Mouse (Mus musculus): ENCODE measurements around the gene Cd93. TPM values are rescaled to one million over a fixed set of nuclear protein-coding genes. Genes with fewer than 3 reads are reported as not detected.
A peak's percentile ranks its signal among the peaks of the same experiment; 100 is the strongest.

Gene Cd93
- total RNA-seq, 2 experiments from 2014 or later: 3.2 to 5.1 TPM

DNA sequence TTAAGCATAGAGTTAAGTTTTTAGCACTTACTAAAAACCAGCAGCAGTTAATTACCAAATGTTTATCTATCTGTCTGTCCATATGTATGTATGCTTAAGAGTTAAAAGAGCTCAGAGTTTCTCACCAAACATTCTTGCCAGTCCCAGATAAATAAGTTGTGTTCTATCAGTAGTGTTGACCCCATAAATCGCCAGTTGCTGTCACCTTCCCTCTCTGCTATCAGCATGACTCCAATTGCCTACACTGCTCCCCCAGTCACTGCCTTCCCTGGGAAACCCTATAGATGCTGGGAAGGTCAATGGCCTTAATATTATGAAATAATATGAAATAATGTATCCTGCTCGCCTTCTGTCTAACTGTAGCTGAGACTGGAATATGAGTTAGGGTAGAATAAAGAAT is 11.0 kb downstream of the Cd93 start:
- H3K4me3 ChIP-seq: no peak overlapping the region
- H3K27ac ChIP-seq: no peak overlapping the region
- DNase-seq (ENCODE audit: low spot score in 2 of 2): no peak
- TF ChIP-seq CTCF (conservative IDR thresholded peaks at IDR 0.05): no peak

GRCm38 (mm10) chr2:148430941-148431340 is 12.4 kb downstream of the Cd93 start:
- Histone ChIP-seq H3K4me3 (no peak overlapping the region), H3K27ac (peak overlapping the region; percentile 15; the same call in 1 of the 2 replicates)
- DNase-seq (ENCODE audit: low spot score in 2 of 2): no peak
- no peak for TF ChIP-seq CTCF (conservative IDR thresholded peaks at IDR 0.05)

DNA sequence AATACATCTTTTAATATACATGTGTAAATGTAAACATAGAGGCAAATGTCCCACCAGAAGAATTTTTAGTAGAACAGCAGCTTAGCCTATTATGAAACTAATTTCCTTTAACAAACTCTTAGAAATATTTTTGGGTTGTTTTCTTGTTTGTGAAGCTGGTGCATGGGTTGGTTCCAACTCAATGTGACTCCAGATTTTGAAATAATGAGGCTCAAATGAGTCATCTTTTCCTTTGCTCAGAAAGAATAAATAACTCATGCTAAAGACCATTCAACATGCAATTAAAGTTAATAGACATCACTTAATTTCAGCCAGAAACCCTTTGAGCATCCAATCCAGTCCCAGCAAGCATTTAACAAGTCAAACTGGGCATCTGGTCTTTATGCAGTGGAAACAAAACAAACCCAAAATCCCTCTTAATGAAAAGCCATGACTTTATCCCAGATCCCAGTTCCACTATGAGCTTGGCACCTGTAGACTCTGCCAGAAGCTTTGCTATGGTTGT is 14.3 kb downstream of the Cd93 start:
- DNase-seq (ENCODE audit: low spot score in 2 of 2): no peak
- Histone ChIP-seq H3K4me3 (no peak overlapping the region), H3K27ac (peak overlapping the region; percentile 36; the same call in 1 of the 2 replicates)
- TF ChIP-seq CTCF (conservative IDR thresholded peaks at IDR 0.05): no peak

GRCm38 (mm10) chr2:148428523-148428922 is 14.8 kb downstream of the Cd93 start:
- no peak for TF ChIP-seq CTCF (conservative IDR thresholded peaks at IDR 0.05)
- no peak for DNase-seq (ENCODE audit: low spot score in 2 of 2)
- H3K4me3 ChIP-seq: no peak overlapping the region
- H3K27ac ChIP-seq: peak overlapping the region; percentile 36; the same call in 1 of the 2 replicates

DNA sequence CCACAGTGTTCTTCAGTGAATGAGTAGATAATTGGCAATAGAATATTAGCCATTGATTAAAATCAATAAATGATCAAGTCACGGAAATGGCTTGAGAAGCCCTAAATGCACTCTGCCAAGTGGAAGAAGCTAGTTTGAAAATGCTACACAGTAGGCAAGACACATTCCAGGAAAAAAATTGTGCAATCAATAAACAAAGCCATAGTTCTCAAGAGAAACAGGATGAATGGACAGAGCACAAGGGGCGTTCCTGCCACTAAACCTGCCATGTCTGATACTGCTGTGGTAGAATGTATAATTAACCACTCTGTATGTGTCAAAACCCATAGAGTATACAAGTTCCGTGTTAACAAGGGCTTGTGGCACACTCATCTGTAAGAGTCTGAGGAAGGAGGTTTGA is 15.8 kb downstream of the Cd93 start:
- no peak for DNase-seq (ENCODE audit: low spot score in 2 of 2)
- TF ChIP-seq CTCF (conservative IDR thresholded peaks at IDR 0.05): no peak
- Histone ChIP-seq H3K27ac (no peak overlapping the region), H3K4me3 (no peak overlapping the region)

GRCm38 (mm10) chr2:148425709-148426382 is 17.5 kb downstream of the Cd93 start:
- no peak for TF ChIP-seq CTCF (conservative IDR thresholded peaks at IDR 0.05)
- H3K4me3 ChIP-seq: no peak overlapping the region
- DNase-seq (ENCODE audit: low spot score in 2 of 2): no peak
- no peak overlapping the region for H3K27ac ChIP-seq

GRCm38 (mm10) chr2:148421706-148422105 is 21.7 kb downstream of the Cd93 start:
- no peak overlapping the region for H3K27ac ChIP-seq
- H3K4me3 ChIP-seq: no peak overlapping the region
- DNase-seq (ENCODE audit: low spot score in 2 of 2): no peak
- no peak for TF ChIP-seq CTCF (conservative IDR thresholded peaks at IDR 0.05)

- no peak overlapping the region for H3K27ac ChIP-seq
- DNase-seq (ENCODE audit: low spot score in 2 of 2): no peak
- TF ChIP-seq CTCF (conservative IDR thresholded peaks at IDR 0.05): no peak
- no peak overlapping the region for H3K4me3 ChIP-seq
Measured at GRCm38 (mm10) chr2:148421112-148421511, 22.3 kb downstream of the Cd93 start.

GRCm38 (mm10) chr2:148419776-148420175 is 23.6 kb downstream of the Cd93 start:
- no peak overlapping the region for H3K27ac ChIP-seq
- no peak overlapping the region for H3K4me3 ChIP-seq
- no peak for DNase-seq (ENCODE audit: low spot score in 2 of 2)
- TF ChIP-seq CTCF (conservative IDR thresholded peaks at IDR 0.05): no peak

DNA sequence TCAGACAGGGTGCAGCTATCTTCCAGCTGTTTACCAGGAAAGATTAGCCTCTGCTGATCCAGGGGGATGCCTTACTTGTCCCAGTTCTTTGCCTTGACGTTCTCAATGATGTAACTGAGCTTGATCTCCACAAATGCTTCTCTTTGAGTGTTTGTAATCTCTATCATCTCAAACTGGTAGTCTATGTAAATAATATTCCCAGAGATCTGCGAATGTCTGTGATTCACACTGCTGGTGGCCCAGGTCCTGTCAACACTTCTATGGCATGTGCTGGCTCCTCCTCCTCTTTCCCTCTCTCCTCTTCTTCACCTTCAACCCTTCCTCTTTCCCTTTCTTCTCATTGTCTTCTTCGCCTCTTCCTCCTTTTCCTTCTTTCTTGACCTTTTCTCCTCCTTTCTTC is 24.2 kb downstream of the Cd93 start:
- H3K4me3 ChIP-seq: no peak overlapping the region
- no peak for TF ChIP-seq CTCF (conservative IDR thresholded peaks at IDR 0.05)

DNA sequence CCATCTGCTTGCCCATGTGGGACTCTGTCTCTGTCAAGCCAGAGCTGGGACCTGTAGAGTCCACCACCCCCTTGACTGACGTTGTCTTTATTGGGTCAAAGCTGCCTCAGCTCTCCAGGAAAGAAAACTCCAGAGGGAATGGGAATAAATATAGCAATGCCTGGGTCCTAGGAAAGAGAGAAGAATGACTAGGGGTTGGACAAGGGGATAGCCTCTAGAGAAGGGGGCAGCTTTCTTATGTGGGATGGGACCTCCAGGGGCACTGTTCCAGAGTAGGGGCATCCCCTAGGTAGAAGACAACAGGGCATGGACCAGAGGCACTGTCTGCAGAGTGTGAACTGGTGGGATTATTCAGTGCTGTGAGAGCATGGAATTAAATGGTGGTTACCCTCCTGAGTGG is 33.5 kb downstream of the Cd93 start:
- Histone ChIP-seq H3K4me3 (no peak overlapping the region), H3K27ac (no peak overlapping the region)
- DNase-seq (ENCODE audit: low spot score in 2 of 2): no peak
- no peak for TF ChIP-seq CTCF (conservative IDR thresholded peaks at IDR 0.05)

More for the DNA sequence above, 24.2 kb downstream of the Cd93 start:
- DNase-seq (ENCODE audit: low spot score in 2 of 2): no peak
- no peak overlapping the region for H3K27ac ChIP-seq

DNA sequence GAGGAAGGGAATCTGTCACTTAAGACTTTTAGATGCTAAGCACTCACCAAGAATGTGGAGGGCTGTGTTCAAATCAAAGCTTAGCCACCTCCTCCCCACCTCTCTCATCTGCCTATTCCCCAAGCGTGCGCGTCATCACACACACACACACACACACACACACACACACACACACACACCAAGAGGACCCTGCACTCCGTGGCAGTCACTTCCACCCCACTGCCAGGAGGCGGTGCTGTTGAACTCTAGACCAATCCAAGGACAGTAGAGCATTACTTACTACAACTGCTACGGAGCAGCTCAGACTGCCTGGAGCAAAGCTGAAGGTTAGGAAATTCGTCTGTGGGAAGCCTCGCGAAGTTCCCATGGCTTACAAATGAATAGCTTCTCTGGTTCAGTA is 34.2 kb downstream of the Cd93 start:
- Histone ChIP-seq H3K27ac (peak overlapping the region; percentile 69; the same call in 1 of the 2 replicates), H3K4me3 (no peak overlapping the region)
- DNase-seq (ENCODE audit: low spot score in 2 of 2): peak; percentile 71 to 76
- TF ChIP-seq CTCF (conservative IDR thresholded peaks at IDR 0.05): peak; percentile 73

- peak overlapping the region; percentile 69; the same call in 1 of the 2 replicates for H3K27ac ChIP-seq
- H3K4me3 ChIP-seq: no peak overlapping the region; the same call in 1 of the 2 replicates
- TF ChIP-seq CTCF (conservative IDR thresholded peaks at IDR 0.05): no peak
- no peak for DNase-seq (ENCODE audit: low spot score in 2 of 2)
Measured at GRCm38 (mm10) chr2:148408761-148409120, 34.6 kb downstream of the Cd93 start.

All from layer of hippocampus, adult 2 months (tissue).